Mouse (Mus musculus): ENCODE measurements around the gene Ctu2. TPM values are rescaled to one million over a fixed set of nuclear protein-coding genes. Genes with fewer than 3 reads are reported as not detected.

The Ctu2 gene
- polyA plus RNA-seq, 1 experiment = 35.6 TPM

DNA sequence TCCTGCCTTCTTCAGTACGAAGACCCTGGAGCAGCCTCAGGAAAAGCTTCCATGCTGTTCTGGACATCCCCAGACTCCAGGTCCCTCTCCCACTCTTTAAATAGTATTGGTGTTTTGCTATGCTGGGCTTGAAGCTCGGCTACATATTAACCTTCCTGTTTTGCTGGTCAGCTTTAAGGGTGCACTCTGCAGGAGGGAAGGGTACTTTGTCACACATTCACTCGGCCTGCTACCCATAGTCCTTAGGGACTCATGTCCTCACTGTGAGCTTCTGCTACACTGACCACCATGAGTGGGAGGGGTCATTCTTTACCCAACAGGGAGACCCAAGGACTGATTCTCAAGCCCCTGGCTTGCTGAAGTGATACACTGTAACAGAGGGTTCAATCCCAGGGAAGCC, 45.3 kb upstream of the Ctu2 start:
- TF ChIP-seq FOSL1 (IDR thresholded peaks at IDR 0.05; ENCODE audit: insufficient read depth, low read length, poor library complexity, severe bottlenecking) = no peak
- no peak for TF ChIP-seq CEBPB (IDR thresholded peaks at IDR 0.05; ENCODE audit: low read depth)
- TF ChIP-seq MAX (IDR thresholded peaks at IDR 0.05) = no peak
- TF ChIP-seq MYOG (IDR thresholded peaks at IDR 0.05; ENCODE audit: control insufficient read depth, extremely low read depth, insufficient read length) = no peak
- no peak for TF ChIP-seq CTCF (IDR thresholded peaks at IDR 0.05; ENCODE audit: control insufficient read depth, insufficient read depth, insufficient read length)
- TF ChIP-seq USF1 (IDR thresholded peaks at IDR 0.05; ENCODE audit: low read depth) = no peak
- no peak for TF ChIP-seq MYOD1 (IDR thresholded peaks at IDR 0.05; ENCODE audit: control insufficient read depth, insufficient read length, low read depth)
- Histone ChIP-seq H3K79me2 (ENCODE audit: control insufficient read depth, insufficient read depth) (no peaks in the 10 kb centered on the region), H3K79me3 (ENCODE audit: low read depth) (no peaks in the 10 kb centered on the region), H3K27me3 (ENCODE audit: control insufficient read depth, insufficient read depth, insufficient read length) (peaks cover 3% of the 10 kb centered on the region), H3K4me3 (ENCODE audit: insufficient read depth, poor library complexity, severe bottlenecking) (no peak overlapping the region), H3ac (ENCODE audit: control insufficient read depth, insufficient read length, low read depth) (no peak overlapping the region), H3K36me3 (ENCODE audit: control insufficient read depth, insufficient read depth) (no peaks in the 10 kb centered on the region)

DNA sequence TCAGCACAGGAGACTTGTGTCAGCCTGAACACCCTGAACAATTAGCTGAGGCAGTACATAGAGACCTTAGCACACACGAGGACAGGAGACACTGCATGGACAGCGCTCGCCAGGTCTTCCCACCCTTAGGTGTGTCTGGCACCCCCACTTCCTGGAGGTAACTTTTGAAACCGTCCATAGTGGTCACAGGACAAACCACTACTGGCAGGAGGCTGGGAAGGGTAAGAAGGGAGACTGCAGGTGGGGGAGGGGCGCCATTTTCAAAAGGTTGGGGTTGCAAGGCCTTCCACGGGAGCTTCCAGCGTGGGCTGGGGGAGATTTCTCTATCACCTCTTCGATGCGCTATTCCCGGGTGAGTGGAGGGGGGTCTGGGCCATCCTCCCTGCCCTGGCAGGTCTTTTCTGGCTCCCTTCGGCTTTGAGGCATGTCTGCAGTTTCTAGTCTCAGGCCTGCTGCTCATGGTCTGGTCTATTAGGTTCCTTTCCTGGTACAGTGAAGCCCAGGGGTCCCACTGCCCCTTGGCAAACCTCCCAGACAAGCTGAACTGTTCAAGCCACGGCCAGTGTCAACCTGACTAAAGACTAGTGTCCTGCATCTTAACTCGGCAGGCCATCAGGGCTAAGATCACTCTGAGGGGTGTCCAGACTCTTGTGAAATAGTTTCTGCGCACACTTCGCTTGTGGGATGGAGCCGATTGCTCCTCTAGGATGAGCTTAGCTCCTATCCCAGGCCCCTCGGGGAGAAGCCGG, 44.1 kb upstream of the Ctu2 start:
- no peak for TF ChIP-seq MAX (IDR thresholded peaks at IDR 0.05)
- TF ChIP-seq FOSL1 (IDR thresholded peaks at IDR 0.05; ENCODE audit: insufficient read depth, low read length, poor library complexity, severe bottlenecking) = no peak
- TF ChIP-seq MYOD1 (IDR thresholded peaks at IDR 0.05; ENCODE audit: control insufficient read depth, insufficient read length, low read depth) = no peak
- no peak for TF ChIP-seq MYOG (IDR thresholded peaks at IDR 0.05; ENCODE audit: control insufficient read depth, extremely low read depth, insufficient read length)
- TF ChIP-seq CTCF (IDR thresholded peaks at IDR 0.05; ENCODE audit: control insufficient read depth, insufficient read depth, insufficient read length) = no peak
- TF ChIP-seq CEBPB (IDR thresholded peaks at IDR 0.05; ENCODE audit: low read depth) = no peak
- TF ChIP-seq USF1 (IDR thresholded peaks at IDR 0.05; ENCODE audit: low read depth) = no peak
- H3K4me3 ChIP-seq (ENCODE audit: insufficient read depth, poor library complexity, severe bottlenecking) = no peak overlapping the region
- no peaks in the 10 kb centered on the region for H3K36me3 ChIP-seq (ENCODE audit: control insufficient read depth, insufficient read depth)
- H3K27me3 ChIP-seq (ENCODE audit: control insufficient read depth, insufficient read depth, insufficient read length) = peaks cover 3% of the 10 kb centered on the region
- H3K79me3 ChIP-seq (ENCODE audit: low read depth) = no peaks in the 10 kb centered on the region
- no peak overlapping the region for H3ac ChIP-seq (ENCODE audit: control insufficient read depth, insufficient read length, low read depth)
- no peaks in the 10 kb centered on the region for H3K79me2 ChIP-seq (ENCODE audit: control insufficient read depth, insufficient read depth)

DNA sequence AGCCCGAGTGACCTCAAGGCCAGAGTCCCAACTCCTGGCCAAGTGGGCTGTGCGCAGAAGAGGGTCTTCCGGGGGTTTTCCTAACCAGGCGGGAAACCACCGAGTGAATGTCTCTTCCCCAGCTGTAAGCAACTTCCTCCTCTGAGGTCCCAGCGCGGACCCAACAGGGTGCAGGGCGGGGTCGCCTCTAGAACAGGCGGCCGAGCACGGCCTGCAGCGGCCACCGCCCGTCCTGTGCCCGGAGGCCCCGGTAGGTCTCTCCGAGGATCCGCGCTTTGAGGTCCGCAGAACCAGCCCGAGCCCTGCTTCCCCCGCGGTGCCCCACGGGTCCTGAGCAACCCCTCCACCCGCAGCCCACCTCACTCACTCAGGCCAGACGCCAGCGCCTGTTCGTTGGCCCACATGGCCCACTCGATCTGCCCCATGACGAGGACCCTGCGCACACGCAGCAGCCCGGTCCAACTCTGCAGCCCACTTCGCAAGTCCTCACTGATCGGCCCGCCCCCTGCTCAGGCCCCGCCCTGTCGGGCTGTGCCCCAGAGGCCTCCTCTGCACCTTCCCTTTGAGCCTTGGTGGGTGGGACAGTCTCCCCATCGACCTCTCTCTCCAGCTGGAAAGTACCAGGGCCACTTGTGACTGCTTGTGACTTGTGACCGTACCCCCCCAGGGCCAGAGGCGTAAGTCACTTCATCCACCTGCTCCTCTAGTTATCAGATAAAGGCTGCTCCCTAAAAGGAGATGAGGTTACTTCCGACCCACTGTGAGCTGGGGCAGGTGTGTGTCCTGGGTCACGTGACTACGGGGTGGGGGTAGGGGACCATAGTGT, 43.3 kb upstream of the Ctu2 start, which contains the start of gene Cyba:
Gene Cyba (minus strand): TSS at position 488 of the 826 bp plus-strand sequence.
- H3K27me3 ChIP-seq (ENCODE audit: control insufficient read depth, insufficient read depth, insufficient read length) = peaks cover 3% of the 10 kb centered on the region
- H3K4me3 ChIP-seq (ENCODE audit: insufficient read depth, poor library complexity, severe bottlenecking) = no peak within 1 kb of the TSS
- H3K79me3 ChIP-seq (ENCODE audit: low read depth) = no peaks in the 10 kb centered on the region
- no peak for TF ChIP-seq MYOG (IDR thresholded peaks at IDR 0.05; ENCODE audit: control insufficient read depth, extremely low read depth, insufficient read length)
- no peak for TF ChIP-seq USF1 (IDR thresholded peaks at IDR 0.05; ENCODE audit: low read depth)
- no peak for TF ChIP-seq MYOD1 (IDR thresholded peaks at IDR 0.05; ENCODE audit: control insufficient read depth, insufficient read length, low read depth)
- no peak for TF ChIP-seq FOSL1 (IDR thresholded peaks at IDR 0.05; ENCODE audit: insufficient read depth, low read length, poor library complexity, severe bottlenecking)
- TF ChIP-seq CEBPB (IDR thresholded peaks at IDR 0.05; ENCODE audit: low read depth) = no peak
- no peak for TF ChIP-seq MAX (IDR thresholded peaks at IDR 0.05)
- no peak for TF ChIP-seq CTCF (IDR thresholded peaks at IDR 0.05; ENCODE audit: control insufficient read depth, insufficient read depth, insufficient read length)
- no peaks in the 10 kb centered on the region for H3K36me3 ChIP-seq (ENCODE audit: control insufficient read depth, insufficient read depth)
- no peaks in the 10 kb centered on the region for H3K79me2 ChIP-seq (ENCODE audit: control insufficient read depth, insufficient read depth)
- no peak within 1 kb of the TSS for H3ac ChIP-seq (ENCODE audit: control insufficient read depth, insufficient read length, low read depth)

DNA sequence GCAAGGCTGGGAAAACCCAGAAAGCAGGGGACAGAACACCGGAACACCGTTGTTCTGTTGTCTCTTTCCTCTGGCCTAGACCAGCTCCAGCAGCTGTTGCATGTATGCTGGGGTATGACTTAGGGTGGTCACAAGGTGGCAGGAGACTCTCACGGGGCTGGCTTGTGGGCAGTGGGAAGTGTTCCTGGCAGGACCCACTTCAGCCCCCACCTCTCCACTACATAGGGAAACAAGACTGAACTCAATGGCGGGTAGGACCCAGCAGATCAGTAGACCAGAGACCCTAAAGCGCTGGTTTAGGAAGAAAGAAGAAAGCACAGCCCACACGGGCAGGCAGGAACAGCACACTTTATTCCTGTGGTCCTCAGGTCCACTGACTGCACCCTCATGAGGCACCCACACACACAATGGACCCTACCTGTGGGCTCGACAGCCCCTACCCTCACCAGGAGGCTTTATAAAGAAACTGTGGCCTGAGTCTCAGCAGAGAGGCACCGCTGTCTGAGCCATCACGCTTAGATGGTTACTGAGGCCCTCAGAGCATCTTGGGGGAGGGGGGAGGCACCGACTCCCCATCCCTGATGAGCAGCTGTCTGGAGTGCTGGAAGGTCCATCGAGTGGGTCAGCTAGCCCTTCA, 42.6 kb upstream of the Ctu2 start:
- Histone ChIP-seq H3K79me3 (ENCODE audit: low read depth) (no peaks in the 10 kb centered on the region), H3K27me3 (ENCODE audit: control insufficient read depth, insufficient read depth, insufficient read length) (peaks cover 3% of the 10 kb centered on the region), H3ac (ENCODE audit: control insufficient read depth, insufficient read length, low read depth) (no peak overlapping the region), H3K4me3 (ENCODE audit: insufficient read depth, poor library complexity, severe bottlenecking) (no peak overlapping the region), H3K79me2 (ENCODE audit: control insufficient read depth, insufficient read depth) (no peaks in the 10 kb centered on the region), H3K36me3 (ENCODE audit: control insufficient read depth, insufficient read depth) (no peaks in the 10 kb centered on the region)
- TF ChIP-seq FOSL1 (IDR thresholded peaks at IDR 0.05; ENCODE audit: insufficient read depth, low read length, poor library complexity, severe bottlenecking) (no peak), MAX (IDR thresholded peaks at IDR 0.05) (no peak), CEBPB (IDR thresholded peaks at IDR 0.05; ENCODE audit: low read depth) (no peak), MYOG (IDR thresholded peaks at IDR 0.05; ENCODE audit: control insufficient read depth, extremely low read depth, insufficient read length) (no peak), CTCF (IDR thresholded peaks at IDR 0.05; ENCODE audit: control insufficient read depth, insufficient read depth, insufficient read length) (no peak), USF1 (IDR thresholded peaks at IDR 0.05; ENCODE audit: low read depth) (no peak), MYOD1 (IDR thresholded peaks at IDR 0.05; ENCODE audit: control insufficient read depth, insufficient read length, low read depth) (no peak)

DNA sequence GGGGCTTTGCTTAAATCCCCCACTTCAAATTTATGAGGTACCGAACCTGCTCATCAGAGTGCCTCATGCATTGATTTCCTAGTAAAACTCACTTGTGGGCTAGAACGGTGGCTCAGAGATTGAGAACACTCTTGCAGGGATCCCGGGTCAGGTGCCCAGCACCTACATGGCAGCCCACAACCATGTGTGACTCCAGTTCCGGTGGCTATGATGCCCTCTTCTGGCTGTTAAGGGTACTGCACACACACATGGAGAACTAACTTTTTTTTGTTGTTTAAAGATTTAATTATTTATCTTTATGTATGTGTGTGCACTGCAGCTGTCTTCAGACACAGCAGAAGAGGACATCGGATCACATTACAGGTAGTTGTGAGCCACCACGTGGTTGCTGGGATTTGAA, 40.6 kb upstream of the Ctu2 start:
- Histone ChIP-seq H3K79me3 (ENCODE audit: low read depth) (no peaks in the 10 kb centered on the region), H3K79me2 (ENCODE audit: control insufficient read depth, insufficient read depth) (no peaks in the 10 kb centered on the region), H3K4me3 (ENCODE audit: insufficient read depth, poor library complexity, severe bottlenecking) (no peak overlapping the region), H3K27me3 (ENCODE audit: control insufficient read depth, insufficient read depth, insufficient read length) (no peaks in the 10 kb centered on the region), H3ac (ENCODE audit: control insufficient read depth, insufficient read length, low read depth) (no peak overlapping the region), H3K36me3 (ENCODE audit: control insufficient read depth, insufficient read depth) (no peaks in the 10 kb centered on the region)
- TF ChIP-seq USF1 (IDR thresholded peaks at IDR 0.05; ENCODE audit: low read depth) (no peak), CEBPB (IDR thresholded peaks at IDR 0.05; ENCODE audit: low read depth) (no peak), MYOG (IDR thresholded peaks at IDR 0.05; ENCODE audit: control insufficient read depth, extremely low read depth, insufficient read length) (no peak), FOSL1 (IDR thresholded peaks at IDR 0.05; ENCODE audit: insufficient read depth, low read length, poor library complexity, severe bottlenecking) (no peak), CTCF (IDR thresholded peaks at IDR 0.05; ENCODE audit: control insufficient read depth, insufficient read depth, insufficient read length) (no peak), MYOD1 (IDR thresholded peaks at IDR 0.05; ENCODE audit: control insufficient read depth, insufficient read length, low read depth) (no peak), MAX (IDR thresholded peaks at IDR 0.05) (no peak)
